Mouse (Mus musculus) hindbrain, embryonic 10.5 days (tissue): Measurements from ENCODE around the gene Anp32b. TPM values are rescaled to one million over a fixed set of nuclear protein-coding genes. Genes with fewer than 3 reads are reported as not detected.
A peak's percentile ranks its signal among the peaks of the same experiment; 100 is the strongest.

Experiments
- DNase-seq: peaks from one replicate; pipeline ENCODE4 v3.0.0-alpha.2; 2017; ENCODE audit warnings: low spot score
- H3K27ac ChIP-seq: fragments of 300-500 bp; sonication (generic); 2 replicates; pipeline ENCODE4 v1.5.1; 2016; ENCODE audit warnings: mild to moderate bottlenecking, moderate library complexity
- H3K27me3 ChIP-seq: fragments of 300-500 bp; sonication (generic); 2 replicates; pipeline ENCODE4 v1.6.1; 2016; ENCODE audit warnings: mild to moderate bottlenecking; ENCODE audit not compliant: poor library complexity, insufficient read depth, severe bottlenecking
- H3K36me3 ChIP-seq: fragments of 300-500 bp; sonication (generic); 2 replicates; pipeline ENCODE4 v1.6.1; 2016; ENCODE audit warnings: mild to moderate bottlenecking, moderate library complexity
- H3K4me1 ChIP-seq: fragments of 300-500 bp; sonication (generic); replicated peaks from 2 replicates; pipeline ENCODE4 v1.6.1; 2016; ENCODE audit warnings: mild to moderate bottlenecking
- H3K4me3 ChIP-seq: fragments of 300-500 bp; sonication (generic); 2 replicates; pipeline ENCODE4 v1.5.1; 2016; ENCODE audit warnings: mild to moderate bottlenecking, moderate library complexity
- H3K9me3 ChIP-seq: fragments of 300-500 bp; sonication (generic); 2 replicates; pipeline ENCODE4 v1.6.1; 2016; ENCODE audit warnings: mild to moderate bottlenecking, moderate library complexity
- whole genome bisulfite sequencing: fragments of 180-500 bp; shearing (Covaris S2); methylation state at CpG from one replicate; pipeline ENCODE4 v1.1.7; 2016; 5-methylcytosine and 5-hydroxymethylcytosine counted together
- polyA plus RNA-seq: library from polyadenylated mRNA; unstranded; fragments of >200 nt; fragmentation: Nextera tagmentation; extraction: Ambion mirVana; gene quantifications from 2 replicates; pipeline ENCODE4 v1.2.1, GENCODE M21; 2016

Gene Anp32b
- polyA plus RNA-seq: 250 and 377 TPM in 2 replicates

DNA sequence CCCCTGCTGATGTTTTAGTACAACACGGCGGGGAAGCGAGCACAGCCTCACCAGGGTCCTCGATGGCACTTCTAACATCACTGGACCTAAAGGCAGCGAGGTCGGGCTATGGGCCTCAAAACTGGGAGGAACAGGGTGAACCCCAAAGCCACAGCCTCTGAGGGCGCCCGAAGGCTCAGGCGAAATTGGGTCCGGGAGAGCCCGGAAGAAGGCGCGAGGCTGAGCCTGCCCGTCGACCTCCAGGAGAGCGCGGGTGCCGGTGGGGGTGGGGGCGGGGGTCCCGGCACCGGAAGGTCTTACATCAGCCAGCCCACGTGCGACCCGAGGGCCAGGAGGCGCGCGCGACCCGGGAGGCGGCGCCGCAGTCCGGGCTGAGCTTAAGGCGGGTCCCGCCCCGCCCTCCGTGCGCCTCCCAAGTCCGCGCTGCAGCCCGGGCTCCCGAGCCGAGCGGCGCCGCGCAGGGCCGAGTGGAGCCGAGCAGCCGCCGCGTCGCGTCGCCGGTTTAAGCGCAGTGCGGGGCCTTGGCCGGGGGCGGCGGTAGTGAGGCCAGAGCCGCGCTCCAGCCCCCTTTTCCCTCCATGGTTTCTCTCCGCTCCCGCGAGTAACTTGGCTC, at the start of gene Anp32b:
Gene Anp32b (plus strand): TSS at position 384 of the 613 bp plus-strand sequence.
- DNase-seq: peak; percentile 90
- no peaks in the 10 kb centered on the region for H3K27me3 ChIP-seq
- WGBS: under 1% methylated on average over 61 of the region's 66 CpGs
- peaks cover 5% of the 10 kb centered on the region; the same call in 1 of the 2 replicates for H3K36me3 ChIP-seq
- H3K9me3 ChIP-seq: no peaks in the 10 kb centered on the region
- peak within 1 kb of the TSS; percentile 89 for H3K4me3 ChIP-seq
- H3K27ac ChIP-seq: peak within 1 kb of the TSS; percentile 100
- H3K4me1 ChIP-seq: peaks cover 53% of the 10 kb centered on the region

DNA sequence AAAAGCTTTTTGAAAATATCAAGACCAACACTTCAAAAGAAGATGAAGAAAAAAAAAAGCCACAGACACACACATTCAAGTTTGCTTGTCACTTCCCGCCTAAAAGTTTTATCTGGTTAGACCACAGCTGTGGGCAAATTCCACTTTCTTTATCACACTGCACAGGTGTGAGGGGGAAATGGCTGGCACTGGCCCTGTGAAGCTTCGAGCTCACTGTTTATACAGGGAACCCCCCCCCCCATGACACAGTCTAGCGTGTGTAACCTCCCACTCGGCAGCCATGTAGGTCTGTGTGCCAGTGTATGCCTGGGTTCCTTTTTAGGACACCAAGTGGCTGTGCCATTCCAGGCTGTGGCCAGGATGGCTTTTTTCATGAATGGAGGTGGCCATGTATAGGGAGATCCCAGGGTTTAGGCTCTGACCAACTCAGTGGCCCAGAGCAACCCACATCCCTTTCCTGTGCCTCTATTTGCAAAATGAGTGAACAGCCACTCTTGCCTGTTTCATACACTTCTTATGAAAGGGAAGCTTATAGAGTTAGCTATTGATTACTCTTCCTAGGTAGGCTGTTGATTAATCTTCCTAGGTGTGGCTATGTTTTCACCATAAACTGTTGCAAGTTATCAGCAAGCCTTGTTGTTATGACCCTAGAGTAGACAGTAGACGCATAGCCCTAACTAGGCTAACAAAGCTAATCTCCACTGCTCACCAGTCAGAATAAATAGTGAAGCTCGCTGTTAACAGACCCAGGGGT, 46.5 kb upstream of the Anp32b start:
- Histone ChIP-seq H3K27ac (peak overlapping the region; percentile 53), H3K4me3 (no peak overlapping the region), H3K9me3 (peaks cover 5% of the 10 kb centered on the region; the same call in 1 of the 2 replicates), H3K4me1 (no peaks in the 10 kb centered on the region), H3K27me3 (no peaks in the 10 kb centered on the region), H3K36me3 (no peaks in the 10 kb centered on the region)
- 80% methylated on average over 6 of the region's 6 CpGs for WGBS
- DNase-seq: no peak

DNA sequence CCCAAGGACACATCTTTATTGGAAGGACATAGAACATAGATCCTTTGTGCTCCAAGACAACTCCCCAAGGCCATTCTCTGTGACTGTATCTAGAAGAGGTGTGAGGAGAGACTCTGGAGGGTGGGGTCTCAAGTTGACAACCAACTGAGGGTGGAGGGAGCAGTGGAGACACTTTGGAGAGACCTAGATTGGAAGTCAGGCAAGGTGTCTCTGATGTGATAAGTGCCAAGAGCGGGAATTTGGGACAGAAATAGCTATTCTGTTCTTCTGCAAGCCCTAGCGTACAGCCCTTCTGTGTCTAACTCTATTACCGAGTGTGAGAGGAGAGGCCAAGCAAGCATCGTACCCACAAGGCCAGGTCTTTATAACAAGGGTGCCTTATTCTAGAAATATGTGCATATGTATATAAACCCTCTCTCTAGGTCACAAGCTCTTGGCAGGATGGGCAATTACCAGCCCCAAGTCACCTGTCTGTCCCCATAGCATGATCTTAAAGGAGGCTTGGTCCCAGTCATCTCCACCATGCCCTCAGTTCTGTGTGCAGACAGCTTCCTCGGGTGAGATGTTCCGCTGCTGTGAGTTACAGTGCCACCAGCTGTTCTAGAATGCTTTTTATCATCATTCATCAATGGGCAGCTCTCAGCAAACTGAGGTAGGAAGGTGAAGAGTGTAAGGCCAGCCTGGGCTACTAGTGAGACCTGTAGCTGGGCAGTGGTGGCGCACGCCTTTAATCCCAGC, 43.6 kb upstream of the Anp32b start:
- DNase-seq: no peak
- Histone ChIP-seq H3K27me3 (no peaks in the 10 kb centered on the region), H3K36me3 (no peaks in the 10 kb centered on the region), H3K27ac (no peak overlapping the region), H3K4me1 (no peaks in the 10 kb centered on the region), H3K9me3 (no peaks in the 10 kb centered on the region), H3K4me3 (no peak overlapping the region)
- 91% methylated on average over 8 of the region's 8 CpGs for WGBS

DNA sequence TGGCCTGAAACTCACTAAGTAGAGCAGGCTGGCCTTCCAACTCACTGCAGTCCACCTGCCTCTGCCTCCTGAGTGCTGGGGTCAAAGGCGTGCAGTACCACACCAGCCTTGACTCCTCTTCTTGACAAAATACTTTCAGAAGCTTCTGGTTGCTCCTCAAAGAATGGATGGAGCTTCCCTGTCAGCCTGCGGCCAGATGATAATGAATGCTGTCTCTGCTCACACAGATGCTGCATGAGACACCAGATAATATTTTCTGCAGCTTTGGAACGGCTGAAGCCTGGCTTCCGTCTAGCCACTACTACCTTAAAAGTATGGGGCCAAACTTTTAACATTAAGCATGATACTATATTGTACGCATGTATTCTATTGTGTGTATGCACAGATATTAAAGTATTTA, 40.0 kb upstream of the Anp32b start:
- Histone ChIP-seq H3K9me3 (no peaks in the 10 kb centered on the region), H3K27ac (peak overlapping the region; percentile 35; the same call in 1 of the 2 replicates), H3K4me1 (no peaks in the 10 kb centered on the region), H3K27me3 (no peaks in the 10 kb centered on the region), H3K36me3 (no peaks in the 10 kb centered on the region), H3K4me3 (no peak overlapping the region)
- DNase-seq: no peak
- WGBS: 86% methylated on average over 5 of the region's 5 CpGs

DNA sequence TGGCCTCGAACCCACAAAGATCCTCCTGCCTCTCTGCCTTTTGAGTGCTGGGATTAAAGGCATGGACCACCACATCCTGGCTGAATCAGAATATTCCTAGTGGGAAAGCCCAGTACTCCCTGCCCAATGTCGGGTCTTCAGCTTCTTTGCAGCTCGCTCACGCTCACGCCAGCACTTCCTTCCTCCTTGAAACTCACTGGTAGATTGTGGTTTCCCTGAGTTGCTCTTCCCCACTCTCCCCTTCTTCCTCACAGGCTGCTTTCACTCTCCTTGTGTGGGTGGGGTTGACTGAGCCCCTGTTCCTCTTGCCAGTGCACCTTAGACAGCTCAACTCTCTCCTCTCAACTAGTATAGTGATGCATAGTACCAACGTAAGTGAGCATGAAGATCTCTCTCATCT, 39.2 kb upstream of the Anp32b start:
- no peak overlapping the region for H3K27ac ChIP-seq
- H3K4me1 ChIP-seq: no peaks in the 10 kb centered on the region
- H3K27me3 ChIP-seq: no peaks in the 10 kb centered on the region
- DNase-seq: no peak
- no peaks in the 10 kb centered on the region for H3K9me3 ChIP-seq
- no peaks in the 10 kb centered on the region for H3K36me3 ChIP-seq
- WGBS: 82% methylated on average over 6 of the region's 6 CpGs
- no peak overlapping the region for H3K4me3 ChIP-seq

DNA sequence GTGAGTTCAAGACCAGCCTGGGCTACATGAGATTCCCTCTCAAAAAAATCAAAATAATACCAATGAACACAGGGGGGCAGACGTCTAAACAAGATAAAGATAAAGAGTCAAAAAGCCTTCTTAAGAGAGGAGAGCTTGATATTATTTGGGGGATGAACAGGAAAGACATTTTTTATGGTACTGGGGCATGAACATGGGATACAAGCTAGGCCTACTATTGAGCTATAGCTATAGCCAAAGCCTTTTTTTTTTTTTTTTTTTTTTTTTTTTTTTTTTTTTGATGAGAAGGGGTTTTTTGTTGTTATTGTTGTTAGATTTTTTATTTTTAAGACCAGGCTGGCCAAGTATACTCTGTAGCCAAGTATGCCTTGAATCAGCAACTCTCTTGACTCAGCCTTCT, 38.6 kb upstream of the Anp32b start:
- Histone ChIP-seq H3K4me1 (no peaks in the 10 kb centered on the region), H3K27me3 (no peaks in the 10 kb centered on the region), H3K9me3 (no peaks in the 10 kb centered on the region), H3K36me3 (no peaks in the 10 kb centered on the region), H3K4me3 (no peak overlapping the region), H3K27ac (no peak overlapping the region)
- DNase-seq: no peak
- 71% methylated on average over 1 of the region's 1 CpGs for WGBS

DNA sequence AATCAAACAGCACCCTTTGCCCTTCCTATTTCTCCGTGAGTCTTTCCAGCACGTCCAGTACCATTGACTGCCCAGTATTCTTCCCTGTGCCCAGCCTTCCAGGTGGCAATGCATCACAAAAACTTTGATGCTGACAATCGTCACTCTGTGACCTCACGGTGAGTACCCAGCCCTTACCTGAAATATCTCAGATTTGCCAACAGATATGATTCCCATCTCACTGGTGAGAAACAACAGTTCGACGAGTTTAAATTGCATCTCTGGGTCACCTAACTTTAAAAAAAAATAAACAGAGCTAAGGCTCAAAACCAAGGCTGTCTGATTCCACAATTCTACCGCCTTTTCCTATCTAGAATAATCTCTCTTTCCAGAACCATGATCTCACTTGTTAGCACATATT, 37.3 kb upstream of the Anp32b start, which contains the start of gene Hemgn:
Gene Hemgn (minus strand): TSS at position 101 of the 400 bp plus-strand sequence.
- Histone ChIP-seq H3K4me3 (no peak within 1 kb of the TSS), H3K9me3 (no peaks in the 10 kb centered on the region), H3K27me3 (no peaks in the 10 kb centered on the region), H3K27ac (no peak within 1 kb of the TSS), H3K4me1 (no peaks in the 10 kb centered on the region), H3K36me3 (no peaks in the 10 kb centered on the region)
- WGBS: 81% methylated on average over 7 of the region's 7 CpGs
- DNase-seq: no peak

DNA sequence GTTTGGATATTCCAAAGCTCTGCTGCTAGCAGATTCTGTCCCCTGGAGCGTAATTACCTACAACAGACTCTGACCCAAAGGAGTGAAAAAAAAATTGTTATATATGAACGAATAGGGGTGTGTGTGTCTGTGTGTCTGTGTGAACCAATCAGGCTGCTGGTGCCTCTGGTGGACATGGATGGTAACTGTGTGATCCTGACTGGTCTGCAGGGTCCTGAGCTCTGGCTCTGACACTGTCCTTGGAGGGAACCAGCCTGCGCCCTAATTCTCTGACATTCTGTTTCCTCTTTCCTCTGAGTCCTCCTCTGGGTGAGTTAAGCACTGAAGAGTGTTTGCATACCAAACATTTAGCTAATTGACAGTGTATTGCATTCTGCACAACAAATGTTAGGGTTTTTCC, 33.2 kb upstream of the Anp32b start:
- no peak for DNase-seq

DNA sequence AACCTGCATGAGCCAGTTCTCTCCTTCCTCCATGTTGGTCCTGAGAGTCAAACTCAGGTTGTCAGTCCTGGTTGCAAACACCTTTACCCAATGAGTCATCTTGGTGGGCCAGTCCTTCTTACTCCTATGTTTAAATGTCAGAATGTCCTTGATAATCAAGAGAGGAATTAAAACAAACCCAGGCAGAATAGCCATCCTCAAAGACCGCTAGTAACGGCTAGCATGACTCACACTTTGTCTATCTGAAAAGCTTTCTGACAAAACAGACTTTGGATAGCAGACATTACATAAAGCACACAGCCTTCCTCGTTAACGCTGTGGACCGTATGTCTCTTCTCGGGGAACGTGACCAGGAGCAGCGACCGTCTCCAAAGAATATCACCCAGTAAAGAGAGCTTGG, 31.9 kb upstream of the Anp32b start:
- WGBS: 91% methylated on average over 9 of the region's 9 CpGs
- DNase-seq: no peak
- no peak overlapping the region for H3K4me3 ChIP-seq

More for the DNA sequence above, 33.2 kb upstream of the Anp32b start:
- no peaks in the 10 kb centered on the region for H3K4me1 ChIP-seq
- H3K4me3 ChIP-seq: no peak overlapping the region
- H3K36me3 ChIP-seq: no peaks in the 10 kb centered on the region
- H3K27ac ChIP-seq: no peak overlapping the region
- no peaks in the 10 kb centered on the region for H3K27me3 ChIP-seq
- WGBS: 63% methylated on average over 3 of the region's 3 CpGs
- H3K9me3 ChIP-seq: no peaks in the 10 kb centered on the region

DNA sequence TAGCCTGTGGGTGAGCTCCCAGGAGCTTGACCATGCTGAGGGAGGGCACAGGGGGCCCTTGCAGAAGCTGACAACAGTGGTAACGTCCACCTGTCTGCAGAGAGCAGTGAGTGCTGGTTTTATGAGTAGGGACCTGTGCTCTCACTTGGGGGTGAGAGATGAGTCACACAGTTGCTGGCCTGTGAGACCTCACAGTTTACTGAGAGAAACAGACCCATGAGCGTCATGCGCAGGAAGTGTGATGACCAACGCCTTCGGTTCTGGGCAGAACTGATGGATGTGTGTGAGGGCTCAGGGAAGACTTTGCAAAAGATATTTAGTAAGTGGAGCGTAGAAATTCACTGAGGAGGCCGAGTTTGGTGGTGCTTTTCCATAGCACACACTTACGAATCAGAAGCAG, 28.1 kb upstream of the Anp32b start:
- Histone ChIP-seq H3K27me3 (no peaks in the 10 kb centered on the region), H3K27ac (no peak overlapping the region; the same call in 1 of the 2 replicates), H3K4me1 (no peaks in the 10 kb centered on the region), H3K9me3 (no peaks in the 10 kb centered on the region), H3K36me3 (no peaks in the 10 kb centered on the region), H3K4me3 (no peak overlapping the region)
- DNase-seq: no peak
- WGBS: 80% methylated on average over 8 of the region's 8 CpGs

More for the DNA sequence above, 31.9 kb upstream of the Anp32b start:
- Histone ChIP-seq H3K4me1 (no peaks in the 10 kb centered on the region), H3K9me3 (no peaks in the 10 kb centered on the region), H3K27ac (no peak overlapping the region), H3K36me3 (no peaks in the 10 kb centered on the region), H3K27me3 (no peaks in the 10 kb centered on the region)

DNA sequence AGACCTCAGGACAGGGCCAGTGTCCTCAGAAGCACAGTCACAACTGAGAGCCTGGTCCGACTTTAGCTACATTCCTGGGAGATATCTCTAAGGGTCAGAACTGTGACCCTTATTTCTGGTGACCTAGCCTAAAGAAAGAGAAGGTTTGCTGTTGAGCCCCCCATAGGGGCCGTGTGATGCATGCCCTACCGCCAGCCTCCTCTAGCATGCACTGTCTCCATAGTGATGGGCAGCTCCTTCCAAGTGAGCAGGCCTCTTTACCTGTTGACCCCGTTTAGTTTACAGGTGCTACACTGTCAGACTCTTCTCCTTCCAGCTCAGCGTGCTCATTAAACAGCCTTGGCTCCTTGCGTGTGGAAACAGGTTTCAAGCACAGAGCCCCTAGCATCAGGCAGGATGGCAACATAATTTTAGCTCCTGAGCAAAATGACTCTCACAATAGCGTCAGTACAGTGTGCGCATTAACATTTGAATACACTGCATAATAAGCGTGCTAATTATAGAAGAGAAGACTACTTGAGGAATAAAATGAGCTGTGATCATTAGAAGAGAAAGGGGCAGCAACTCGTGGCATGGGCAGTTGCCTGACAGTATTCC, 21.7 kb upstream of the Anp32b start:
- Histone ChIP-seq H3K27me3 (no peaks in the 10 kb centered on the region), H3K36me3 (no peaks in the 10 kb centered on the region), H3K27ac (no peak overlapping the region), H3K4me1 (peaks cover 5% of the 10 kb centered on the region), H3K4me3 (no peak overlapping the region), H3K9me3 (no peaks in the 10 kb centered on the region)
- no peak for DNase-seq
- 59% methylated on average over 10 of the region's 10 CpGs for WGBS

DNA sequence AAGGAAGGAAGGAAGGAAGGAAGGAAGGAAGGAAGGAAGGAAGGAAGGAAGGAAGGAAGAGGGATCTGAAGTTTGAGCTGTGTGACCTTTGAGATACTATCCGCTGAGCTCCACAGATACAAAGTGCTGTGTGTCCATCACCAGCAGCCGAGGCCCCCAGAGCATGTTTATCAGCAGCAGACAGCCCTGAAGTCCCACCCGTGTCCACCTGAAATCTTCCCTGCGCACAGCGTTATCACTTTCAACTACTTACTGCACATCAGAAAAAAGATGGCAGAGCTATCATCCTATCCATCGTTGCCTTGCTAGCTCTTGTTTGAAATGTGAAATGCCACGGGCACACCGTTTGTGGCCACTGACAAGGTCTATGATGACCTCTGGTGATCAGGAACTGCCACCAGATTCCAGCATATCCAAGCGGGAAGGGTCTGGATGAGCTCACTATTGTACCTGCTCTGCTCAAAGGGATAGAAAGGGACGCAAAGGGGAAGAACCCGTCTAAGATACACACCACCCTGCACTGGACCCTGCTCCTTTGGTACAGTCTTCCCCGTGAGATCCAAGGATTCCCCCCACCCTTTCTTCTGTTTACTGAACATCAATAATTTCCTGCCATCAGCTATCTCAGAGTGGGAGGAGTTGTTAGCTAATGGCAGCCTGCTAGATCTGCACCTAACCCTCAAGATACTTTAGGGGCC, 18.2 kb upstream of the Anp32b start:
- 89% methylated on average over 12 of the region's 12 CpGs for WGBS
- H3K4me1 ChIP-seq: peaks cover 5% of the 10 kb centered on the region
- H3K4me3 ChIP-seq: no peak overlapping the region
- H3K27me3 ChIP-seq: no peaks in the 10 kb centered on the region
- H3K27ac ChIP-seq: no peak overlapping the region
- no peaks in the 10 kb centered on the region for H3K36me3 ChIP-seq
- DNase-seq: no peak
- no peaks in the 10 kb centered on the region for H3K9me3 ChIP-seq
